Mouse (Mus musculus) forebrain, embryonic 14.5 days (tissue): ENCODE measurements at regions not wholly inside any gene's neighbourhood (a gene's known extent, or its start where the extent isn't known, plus 50 kb on each side); places are given as distances from the start of the nearest gene placed in this dataset.
A peak's percentile ranks its signal among the peaks of the same experiment; 100 is the strongest.

Experiments used
- ATAC-seq: fragments of 200-750 bp; cut with Nextera tagmentation; 2 replicates; pipeline ENCODE4 v1.8.0; 2017; ENCODE audit warnings: mild to moderate bottlenecking, moderate library complexity
- DNase-seq: peaks from one replicate; pipeline ENCODE4 v3.0.0-alpha.2; 2015; ENCODE audit warnings: low spot score
- H3K27ac ChIP-seq: fragments of 300-500 bp; sonication (generic); 2 replicates; pipeline ENCODE4 v1.5.1; 2014; ENCODE audit warnings: low read depth, mild to moderate bottlenecking, control low read depth, low read length, moderate library complexity
- H3K27me3 ChIP-seq: fragments of 300-500 bp; sonication (generic); replicated peaks from 2 replicates; pipeline ENCODE4 v1.6.1; 2014; ENCODE audit warnings: low read length, control low read depth, mixed read lengths; ENCODE audit not compliant: control insufficient read depth, insufficient read depth
- H3K36me3 ChIP-seq: fragments of 300-500 bp; sonication (generic); 2 replicates; pipeline ENCODE4 v1.6.1; 2014; ENCODE audit warnings: low read length, control low read depth; ENCODE audit not compliant: control insufficient read depth, insufficient read depth
- H3K4me1 ChIP-seq: fragments of 300-500 bp; sonication (generic); 2 replicates; pipeline ENCODE4 v1.6.1; 2014; ENCODE audit warnings: antibody characterized with exemption, low read length, control low read depth; ENCODE audit not compliant: control insufficient read depth, insufficient read depth
- H3K4me2 ChIP-seq: fragments of 300-500 bp; sonication (generic); 2 replicates; pipeline ENCODE4 v1.6.1; 2014; ENCODE audit warnings: mild to moderate bottlenecking, control low read depth, low read length
- H3K4me3 ChIP-seq: fragments of 300-500 bp; sonication (generic); 2 replicates; pipeline ENCODE4 v1.5.1; 2014; ENCODE audit warnings: low read depth, low read length, control low read depth
- H3K9ac ChIP-seq: fragments of 300-500 bp; sonication (generic); 2 replicates; pipeline ENCODE4 v1.6.1; 2014; ENCODE audit warnings: mild to moderate bottlenecking, low read length, control low read depth, moderate library complexity
- H3K9me3 ChIP-seq: fragments of 300-500 bp; sonication (generic); replicated peaks from 2 replicates; pipeline ENCODE4 v1.6.1; 2016; ENCODE audit warnings: low read length, control low read depth, mixed read lengths; ENCODE audit not compliant: control insufficient read depth
- WGBS: fragments of 180-500 bp; shearing (Covaris S2); extraction: QIAGEN DNeasy Blood & Tissue Kit; methylation state at CpG from one replicate; pipeline ENCODE4 v1.1.7; 2014; 5-methylcytosine and 5-hydroxymethylcytosine counted together

- Histone ChIP-seq H3K36me3 (no peaks in the 10 kb centered on the region), H3K4me1 (no peaks in the 10 kb centered on the region), H3K27me3 (no peaks in the 10 kb centered on the region), H3K9ac (no peak overlapping the region), H3K4me3 (no peak overlapping the region), H3K4me2 (no peak overlapping the region), H3K27ac (no peak overlapping the region), H3K9me3 (no peaks in the 10 kb centered on the region)
- no peak for DNase-seq
- 89% methylated on average over 4 of the region's 4 CpGs for WGBS
- no peak for ATAC-seq
Observed at GRCm38 (mm10) chr2:75164987-75165386, 339.4 kb downstream of the Mtx2 start.

- Histone ChIP-seq H3K4me1 (0 out of 2 replicates have a peak, but pooled peaks cover 2% of the 10 kb centered on the region), H3K9ac (no peak overlapping the region), H3K4me2 (no peak overlapping the region), H3K4me3 (no peak overlapping the region), H3K9me3 (no peaks in the 10 kb centered on the region), H3K27me3 (no peaks in the 10 kb centered on the region), H3K36me3 (no peaks in the 10 kb centered on the region), H3K27ac (no peak overlapping the region)
- 64% methylated on average over 5 of the region's 5 CpGs for WGBS
- DNase-seq (no peak), ATAC-seq (no peak)
Observed at GRCm38 (mm10) chr2:75176267-75176666, 350.7 kb downstream of the Mtx2 start.

GRCm38 (mm10) chr2:75183293-75183692, 357.7 kb downstream of the Mtx2 start:
- DNase-seq (no peak), ATAC-seq (no peak)
- Histone ChIP-seq H3K9me3 (no peaks in the 10 kb centered on the region), H3K4me1 (0 out of 2 replicates have a peak, but pooled peaks cover under 1% of the 10 kb centered on the region), H3K4me3 (no peak overlapping the region), H3K27me3 (no peaks in the 10 kb centered on the region), H3K4me2 (no peak overlapping the region), H3K27ac (no peak overlapping the region), H3K9ac (no peak overlapping the region), H3K36me3 (no peaks in the 10 kb centered on the region)
- WGBS = 32% methylated on average over 4 of the region's 4 CpGs

GRCm38 (mm10) chr2:75202587-75203220, 377.1 kb downstream of the Mtx2 start:
- DNase-seq (no peak), ATAC-seq (no peak)
- H3K27me3 ChIP-seq = no peaks in the 10 kb centered on the region
- H3K9me3 ChIP-seq = no peaks in the 10 kb centered on the region
- no peaks in the 10 kb centered on the region for H3K4me1 ChIP-seq
- H3K4me3 ChIP-seq = no peak overlapping the region
- H3K36me3 ChIP-seq = no peaks in the 10 kb centered on the region
- no peak overlapping the region for H3K27ac ChIP-seq
- no peak overlapping the region for H3K9ac ChIP-seq
- WGBS = 52% methylated on average over 7 of the region's 7 CpGs
- no peak overlapping the region for H3K4me2 ChIP-seq

GRCm38 (mm10) chr2:75208821-75209758, 383.5 kb downstream of the Mtx2 start:
- 44% methylated on average over 27 of the region's 27 CpGs for WGBS
- peak overlapping the region; percentile 24; the same call in 1 of the 2 replicates for H3K4me2 ChIP-seq
- peak; percentile 54 for DNase-seq
- no peaks in the 10 kb centered on the region for H3K36me3 ChIP-seq
- H3K27ac ChIP-seq = peak overlapping the region; percentile 30; the same call in 1 of the 2 replicates
- peaks cover 12% of the 10 kb centered on the region; the same call in 1 of the 2 replicates for H3K4me1 ChIP-seq
- H3K4me3 ChIP-seq = no peak overlapping the region
- no peaks in the 10 kb centered on the region for H3K9me3 ChIP-seq
- H3K27me3 ChIP-seq = no peaks in the 10 kb centered on the region
- ATAC-seq = peak; percentile 29; the same call in 1 of the 2 replicates
- H3K9ac ChIP-seq = 0 out of 2 replicates have a peak overlapping the region, but pooled peaks have one; percentile 5

GRCm38 (mm10) chr2:75209790-75210583, 384.4 kb downstream of the Mtx2 start:
- ATAC-seq (peak; percentile 26; the same call in 1 of the 2 replicates), DNase-seq (no peak)
- Histone ChIP-seq H3K4me3 (no peak overlapping the region), H3K4me1 (peaks cover 12% of the 10 kb centered on the region; the same call in 1 of the 2 replicates), H3K9ac (peak overlapping the region; percentile 5; the same call in 1 of the 2 replicates), H3K9me3 (no peaks in the 10 kb centered on the region), H3K27me3 (no peaks in the 10 kb centered on the region), H3K27ac (no peak overlapping the region), H3K36me3 (no peaks in the 10 kb centered on the region), H3K4me2 (peak overlapping the region; percentile 24; the same call in 1 of the 2 replicates)
- 70% methylated on average over 17 of the region's 17 CpGs for WGBS

- Histone ChIP-seq H3K27me3 (no peaks in the 10 kb centered on the region), H3K4me1 (peaks cover 9% of the 10 kb centered on the region), H3K27ac (no peak overlapping the region), H3K9ac (no peak overlapping the region), H3K36me3 (no peaks in the 10 kb centered on the region), H3K9me3 (no peaks in the 10 kb centered on the region), H3K4me2 (no peak overlapping the region), H3K4me3 (no peak overlapping the region)
- 93% methylated on average over 5 of the region's 5 CpGs for WGBS
- DNase-seq (no peak), ATAC-seq (no peak)
Observed at GRCm38 (mm10) chr2:75216931-75217330, 391.3 kb downstream of the Mtx2 start.

- peaks cover 9% of the 10 kb centered on the region for H3K4me1 ChIP-seq
- no peaks in the 10 kb centered on the region for H3K27me3 ChIP-seq
- H3K9me3 ChIP-seq = no peaks in the 10 kb centered on the region
- 54% methylated on average over 8 of the region's 8 CpGs for WGBS
- no peak overlapping the region for H3K4me3 ChIP-seq
- no peaks in the 10 kb centered on the region for H3K36me3 ChIP-seq
- DNase-seq = peak; percentile 49
- no peak overlapping the region for H3K4me2 ChIP-seq
- H3K9ac ChIP-seq = no peak overlapping the region
- 0 out of 2 replicates have a peak, but pooled peaks have one; percentile 32 for ATAC-seq
- H3K27ac ChIP-seq = no peak overlapping the region
Observed at GRCm38 (mm10) chr2:75220775-75221359, 395.3 kb downstream of the Mtx2 start.
